Mouse (Mus musculus) embryonic fibroblast, embryonic 13.5 days (primary cell): ENCODE measurements around the gene Tubgcp4.

Experiments
- CTCF ChIP-seq: IDR thresholded peaks from 2 replicates; pipeline ENCODE4 v1.5.1; 2011; ENCODE audit warnings: mild to moderate bottlenecking, control low read depth, low read length, moderate library complexity, borderline replicate concordance; ENCODE audit not compliant: insufficient read depth
- POLR2A ChIP-seq: IDR thresholded peaks from 2 replicates; pipeline ENCODE4 v1.6.1; 2011; ENCODE audit warnings: low read depth, mild to moderate bottlenecking, control low read depth, low read length, moderate library complexity

GRCm38 (mm10) chr2:121142415-121142814 is 28.0 kb upstream of the Tubgcp4 start:
- TF ChIP-seq CTCF (no peak), POLR2A (no peak)
